Mouse (Mus musculus): ENCODE data around the gene Pir. TPM values are rescaled to one million over a fixed set of nuclear protein-coding genes. Genes with fewer than 3 reads are reported as not detected.

Pir gene
- total and polyA plus RNA-seq, 3 experiments, result not detected

DNA sequence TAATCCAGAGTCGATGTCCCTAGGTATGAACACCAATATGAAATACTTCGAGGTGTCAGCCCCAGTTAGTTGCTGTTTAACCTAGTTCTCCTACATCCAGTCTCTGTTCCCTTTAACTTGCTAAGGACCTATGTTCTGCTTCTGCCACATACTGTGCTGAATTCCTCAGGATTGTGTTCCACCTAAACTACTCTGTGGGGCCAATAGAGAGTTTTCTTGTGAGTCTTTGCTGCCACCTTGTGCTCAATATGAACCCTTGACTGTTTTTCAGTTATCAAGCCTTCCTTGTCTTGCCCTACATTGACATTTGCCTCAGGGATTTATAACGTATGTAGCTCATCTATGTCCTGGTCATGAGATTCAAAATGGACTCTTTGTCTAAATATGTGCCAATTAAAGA is 129.3 kb downstream of the Pir start:
- in situ Hi-C loops (cut with MboI; ENCODE audit: low pct_ligation_motif_present, low pct_unique_long_range_greater_than_20kb, low sequenced_read_pairs) (loop anchor here (10.0 kb wide), 1 partner anchor 214 kb away; no protein-coding TSS in a partner anchor), dilution Hi-C loops (cut with MboI; ENCODE audit: extremely low pct_ligation_motif_present, extremely low pct_unique_long_range_greater_than_20kb, low sequenced_read_pairs) (no loop called here)
- no peaks in the 10 kb centered on the region; a peak in 1 of 4 replicates for H3K4me1 ChIP-seq (ENCODE audit: control insufficient read depth in 1 of 2, insufficient read depth in 2 of 2)
- H3K27ac ChIP-seq (ENCODE audit: insufficient read depth, low read depth), result no peak overlapping the region
- no peak overlapping the region for H3K4me3 ChIP-seq (replicated peaks in 1 of 3; ENCODE audit: low read depth in 2 of 3, low read length in 2 of 3, poor library complexity in 1 of 3)
- no peaks in the 10 kb centered on the region for H3K79me2 ChIP-seq (replicated peaks; ENCODE audit: control insufficient read depth, extremely low read depth, insufficient read depth, poor library complexity, severe bottlenecking)
- no peaks in the 10 kb centered on the region for H3K27me3 ChIP-seq (replicated peaks)
- H3K9ac ChIP-seq (ENCODE audit: insufficient read depth, low read depth), result no peak overlapping the region
- no peaks in the 10 kb centered on the region for H3K9me3 ChIP-seq (replicated peaks; ENCODE audit: low read length)
- no peak for DNase-seq (ENCODE audit: extremely low read depth)
- no peak overlapping the region for H3K4me2 ChIP-seq (ENCODE audit: insufficient read depth, low read depth, poor library complexity, severe bottlenecking)
- H3K36me3 ChIP-seq (replicated peaks in 1 of 2; ENCODE audit: control insufficient read depth in 1 of 2, insufficient read depth in 1 of 2, low read length in 1 of 2), result no peaks in the 10 kb centered on the region
- TF ChIP-seq RAD21 (IDR thresholded peaks at IDR 0.05; ENCODE audit: low read depth, low read length) (peak; percentile 69), SMC3 (IDR thresholded peaks at IDR 0.05; ENCODE audit: low read depth, low read length) (peak; percentile 55), CTCF (conservative IDR thresholded peaks at IDR 0.05 in 1 of 2, IDR thresholded peaks at IDR 0.05 in 1 of 2; ENCODE audit: low read depth in 2 of 2, low read length in 2 of 2) (peak; percentile 16 to 66; a peak in 2 of 4 replicates), NRF1 (IDR thresholded peaks at IDR 0.05; ENCODE audit: low read depth, low read length) (no peak)

DNA sequence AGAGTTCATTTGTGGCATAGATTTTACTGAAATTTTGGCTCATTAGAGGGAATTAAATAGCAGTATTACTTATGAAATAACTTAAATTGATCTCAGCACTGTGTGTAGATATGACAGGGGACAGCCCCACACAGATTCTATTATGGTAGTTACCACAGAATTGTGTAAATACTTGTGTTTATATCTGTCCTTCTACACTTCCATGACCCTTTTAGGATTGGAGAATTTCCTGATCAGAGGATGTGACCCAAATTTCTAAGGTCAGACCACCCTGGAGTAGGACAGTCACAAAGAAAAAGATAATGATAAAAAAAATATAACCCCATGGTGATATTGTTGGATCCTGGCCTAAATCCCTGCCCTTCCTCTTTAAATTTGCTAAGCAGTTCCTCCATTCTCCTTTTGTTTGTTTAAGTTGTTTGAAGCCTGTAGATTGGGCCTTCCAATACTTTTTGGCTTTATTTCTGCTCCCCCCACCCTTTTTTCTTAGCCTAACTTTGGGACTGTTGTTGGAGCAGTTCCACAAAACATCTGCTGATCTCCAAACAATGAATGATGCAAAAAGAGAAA is 136.0 kb downstream of the Pir start:
- no peak overlapping the region for H3K4me3 ChIP-seq (replicated peaks in 1 of 3; ENCODE audit: low read depth in 2 of 3, low read length in 2 of 3, poor library complexity in 1 of 3)
- no peak overlapping the region for H3K9ac ChIP-seq (ENCODE audit: insufficient read depth, low read depth)
- dilution Hi-C loops (cut with MboI; ENCODE audit: extremely low pct_ligation_motif_present, extremely low pct_unique_long_range_greater_than_20kb, low sequenced_read_pairs), result no loop called here
- H3K4me2 ChIP-seq (ENCODE audit: insufficient read depth, low read depth, poor library complexity, severe bottlenecking), result no peak overlapping the region
- TF ChIP-seq SIN3A (IDR thresholded peaks at IDR 0.05; ENCODE audit: low read length), result no peak
- TF ChIP-seq MYC (IDR thresholded peaks at IDR 0.05; ENCODE audit: low read depth, low read length), result no peak
- TF ChIP-seq ZC3H11A (IDR thresholded peaks at IDR 0.05; ENCODE audit: low read depth, low read length), result no peak
- no peak for TF ChIP-seq BHLHE40 (IDR thresholded peaks at IDR 0.05; ENCODE audit: low read depth, low read length)
- no peak for TF ChIP-seq NRF1 (IDR thresholded peaks at IDR 0.05; ENCODE audit: low read depth, low read length)
- TF ChIP-seq EP300 (IDR thresholded peaks at IDR 0.05; ENCODE audit: low read length), result no peak
- TF ChIP-seq TCF12 (IDR thresholded peaks at IDR 0.05; ENCODE audit: low read depth, low read length), result no peak
- no peak for TF ChIP-seq MXI1 (IDR thresholded peaks at IDR 0.05; ENCODE audit: low read depth, low read length)
- TF ChIP-seq E2F4 (IDR thresholded peaks at IDR 0.05; ENCODE audit: insufficient replicate concordance, low read depth, low read length), result no peak
- peaks cover 5 to 19% of the 10 kb centered on the region in 2 experiments; a peak in 3 of 4 replicates for H3K4me1 ChIP-seq (ENCODE audit: control insufficient read depth in 1 of 2, insufficient read depth in 2 of 2)
- H3K36me3 ChIP-seq (replicated peaks in 1 of 2; ENCODE audit: control insufficient read depth in 1 of 2, insufficient read depth in 1 of 2, low read length in 1 of 2), result no peaks in the 10 kb centered on the region
- in situ Hi-C loops (cut with MboI; ENCODE audit: low pct_ligation_motif_present, low pct_unique_long_range_greater_than_20kb, low sequenced_read_pairs), result no loop called here
- no peaks in the 10 kb centered on the region for H3K27me3 ChIP-seq (replicated peaks)
- no peaks in the 10 kb centered on the region for H3K9me3 ChIP-seq (replicated peaks; ENCODE audit: low read length)
- H3K27ac ChIP-seq (ENCODE audit: insufficient read depth, low read depth), result no peak overlapping the region
- no peaks in the 10 kb centered on the region for H3K79me2 ChIP-seq (replicated peaks; ENCODE audit: control insufficient read depth, extremely low read depth, insufficient read depth, poor library complexity, severe bottlenecking)
- no peak for DNase-seq (ENCODE audit: extremely low read depth)
